Mouse (Mus musculus): ENCODE results near the gene Slc52a3.

DNA sequence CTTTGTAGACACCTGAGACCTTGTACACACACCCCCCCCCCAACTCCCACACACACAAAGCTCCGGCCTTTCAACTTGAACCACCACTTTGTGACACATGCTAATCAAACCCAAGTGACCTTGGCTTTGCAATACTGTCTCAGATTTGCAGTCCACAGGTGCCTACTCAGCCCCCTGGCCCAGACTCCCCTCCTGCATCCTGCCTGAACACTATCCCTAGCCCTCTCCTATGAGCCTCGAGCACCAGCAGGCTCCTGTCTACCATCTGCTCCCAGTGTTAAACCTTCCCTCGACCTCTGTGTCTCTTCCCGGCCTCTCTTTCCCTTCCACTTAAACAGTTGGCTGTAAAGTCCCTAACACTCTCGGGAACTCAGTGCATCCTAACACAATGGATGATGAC is 4.9 kb upstream of the Slc52a3 start:
- no peak for TF ChIP-seq CTCF (IDR thresholded peaks at IDR 0.05; ENCODE audit: extremely low read depth, insufficient read length, insufficient replicate concordance, low read depth, low read length)
- no peak for TF ChIP-seq POLR2A (IDR thresholded peaks at IDR 0.05; ENCODE audit: low read depth, low read length)
